Mouse (Mus musculus) bone marrow macrophage, adult 2 months (primary cell): Measurements from ENCODE around the gene Pgbd1.

Experiments used
- CTCF ChIP-seq: IDR thresholded peaks from 2 replicates; pipeline ENCODE4 v1.5.1; 2012; ENCODE audit warnings: low read depth, mild to moderate bottlenecking, low read length, moderate library complexity
- POLR2A ChIP-seq: IDR thresholded peaks from 2 replicates; pipeline ENCODE4 v1.6.1; 2012; ENCODE audit warnings: mild to moderate bottlenecking, low read depth, low read length, borderline replicate concordance

- TF ChIP-seq CTCF: no peak; the same call in 1 of the 2 replicates
- TF ChIP-seq POLR2A: no peak
Observed at GRCm38 (mm10) chr13:21440503-21441206, at the start of gene Pgbd1.
